Mouse (Mus musculus) bone marrow, adult 2 months (tissue): Measurements from ENCODE around the gene Phrf1. TPM values are rescaled to one million over a fixed set of nuclear protein-coding genes. Genes with fewer than 3 reads are reported as not detected.
A peak's percentile ranks its signal among the peaks of the same experiment; 100 is the strongest.

ENCODE experiments used
- H3K27ac ChIP-seq: fragments of 200-500 bp; 2 replicates; pipeline ENCODE4 v1.5.1; 2012; ENCODE audit warnings: low read depth, mild to moderate bottlenecking, control low read depth, inconsistent platforms, low read length; ENCODE audit not compliant: control insufficient read depth, poor library complexity, insufficient read depth
- H3K4me1 ChIP-seq: fragments of 200-500 bp; 2 replicates; pipeline ENCODE4 v1.6.1; 2011; ENCODE audit warnings: low read length; ENCODE audit not compliant: control insufficient read depth, insufficient read depth
- H3K4me3 ChIP-seq: fragments of 200-500 bp; replicated peaks from 2 replicates; pipeline ENCODE3; 2011; ENCODE audit warnings: mild to moderate bottlenecking, low read depth, low read length, control low read depth; ENCODE audit not compliant: control insufficient read depth
- CTCF ChIP-seq: fragments of 200-500 bp; IDR thresholded peaks from 2 replicates; pipeline ENCODE4 v1.5.1; 2011; ENCODE audit warnings: low read length, control low read depth; ENCODE audit not compliant: control insufficient read depth, insufficient read depth
- POLR2A ChIP-seq: fragments of 200-500 bp; IDR thresholded peaks from 2 replicates; pipeline ENCODE4 v1.6.1; 2011; ENCODE audit warnings: low read depth, mild to moderate bottlenecking, control low read depth, low read length, borderline replicate concordance; ENCODE audit not compliant: control insufficient read depth
- WGBS: fragments of 180-500 bp; shearing (Covaris S2); methylation state at CpG from one replicate; pipeline ENCODE4 v1.1.7; 2018; 5-methylcytosine and 5-hydroxymethylcytosine counted together
- polyA plus RNA-seq: library from polyadenylated mRNA; stranded (reverse); fragments of >200 nt; gene quantifications from 2 replicates; pipeline ENCODE4 v1.2.4, GENCODE M21; 2011; ENCODE audit warnings: low replicate concordance; ENCODE audit not compliant: missing spikeins, insufficient read depth, insufficient read length

The Phrf1 gene
- polyA plus RNA-seq, 1 experiment, result 130 TPM

GRCm38 (mm10) chr7:141205504-141205903 is 23.1 kb upstream of the Phrf1 start:
- WGBS, result 86% methylated on average over 5 of the region's 5 CpGs
- no peak overlapping the region for H3K27ac ChIP-seq
- no peak for TF ChIP-seq POLR2A
- no peak for TF ChIP-seq CTCF
- no peak overlapping the region for H3K4me3 ChIP-seq
- peaks cover 6% of the 10 kb centered on the region for H3K4me1 ChIP-seq

DNA sequence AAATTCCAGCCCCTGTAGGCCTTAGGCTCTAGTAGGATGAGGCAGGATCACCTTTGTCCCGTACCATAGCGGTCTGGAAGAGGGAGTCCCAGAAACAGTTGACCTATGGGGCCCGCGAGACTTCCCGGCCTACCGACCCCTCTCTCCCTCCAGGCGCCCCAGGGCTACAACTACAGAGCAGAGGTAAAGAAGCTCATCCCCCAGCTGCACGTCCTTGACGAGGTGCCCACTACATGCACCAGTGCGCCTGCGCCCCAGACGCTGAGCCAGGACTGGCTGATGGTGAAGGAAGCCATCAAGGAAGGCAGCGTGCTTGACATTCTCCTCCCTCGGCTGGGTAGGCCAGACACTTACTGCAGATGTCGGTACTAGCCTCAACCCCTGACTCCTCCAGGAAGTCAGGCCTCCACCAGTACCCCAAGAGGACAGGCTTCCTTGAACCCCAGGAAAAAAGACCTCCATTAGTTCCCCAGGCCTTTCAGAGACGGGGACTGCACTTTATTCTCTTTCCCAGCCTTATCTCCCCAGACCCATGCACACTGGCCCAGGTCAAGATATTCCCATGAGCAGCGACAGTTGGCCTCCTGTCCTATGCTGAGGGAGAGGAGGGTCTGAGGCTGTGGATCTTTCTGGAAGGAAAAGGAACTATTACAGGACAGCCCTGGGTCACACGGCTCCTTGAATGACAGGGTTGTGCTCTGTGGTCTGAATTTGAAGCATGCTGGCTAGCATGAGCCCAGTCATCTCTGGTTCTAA is 22.2 kb upstream of the Phrf1 start:
- TF ChIP-seq POLR2A (no peak), CTCF (no peak)
- no peak overlapping the region for H3K4me3 ChIP-seq
- WGBS, result 89% methylated on average over 18 of the region's 18 CpGs
- H3K27ac ChIP-seq, result no peak overlapping the region
- H3K4me1 ChIP-seq, result peaks cover 6% of the 10 kb centered on the region

DNA sequence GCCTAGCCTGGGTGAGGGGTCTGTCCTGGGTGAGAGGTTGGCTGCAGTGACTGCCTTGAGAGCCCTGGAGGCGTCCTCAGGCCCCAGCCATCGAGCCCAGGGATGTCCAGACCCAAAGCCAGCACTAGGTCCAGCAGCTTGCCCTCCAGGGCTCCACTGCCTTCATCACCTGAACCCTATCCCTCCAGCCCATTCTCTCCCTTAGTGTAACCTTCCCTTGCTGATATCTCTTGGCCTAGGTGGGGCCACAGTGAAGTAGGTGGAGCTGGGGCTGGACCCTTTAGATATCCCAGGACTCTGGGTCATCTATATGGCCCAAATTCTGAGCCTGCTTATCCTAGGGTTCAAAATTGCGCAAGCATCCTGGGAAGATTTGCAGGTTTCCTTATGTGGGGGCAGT is 19.1 kb upstream of the Phrf1 start:
- Histone ChIP-seq H3K4me3 (no peak overlapping the region), H3K27ac (peak overlapping the region; percentile 66), H3K4me1 (peaks cover 6% of the 10 kb centered on the region)
- TF ChIP-seq CTCF (no peak), POLR2A (peak; percentile 51; the same call in 1 of the 2 replicates)
- whole genome bisulfite sequencing, result 65% methylated on average over 3 of the region's 3 CpGs

DNA sequence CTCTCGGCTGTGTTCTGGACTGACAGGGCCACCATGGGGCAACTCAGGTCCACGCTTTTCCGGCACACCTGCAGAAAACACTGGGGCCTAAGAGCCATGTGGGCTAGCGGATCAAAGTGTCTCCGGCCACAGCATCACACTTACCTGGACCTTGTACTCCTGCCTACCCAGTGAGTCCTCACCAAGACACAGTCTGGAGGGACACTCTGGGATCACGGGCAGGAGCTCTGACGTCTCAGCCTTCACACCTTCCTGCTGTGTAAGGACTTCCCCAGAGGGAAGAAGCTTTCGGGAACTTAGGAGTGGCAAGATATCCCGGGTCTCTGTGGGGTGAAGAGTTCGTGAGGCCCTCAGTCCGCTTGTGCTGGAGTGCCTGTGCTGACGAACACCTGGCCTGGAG is 18.4 kb upstream of the Phrf1 start:
- peak overlapping the region; percentile 33; the same call in 1 of the 2 replicates for H3K27ac ChIP-seq
- TF ChIP-seq CTCF (no peak), POLR2A (no peak)
- peaks cover 6% of the 10 kb centered on the region for H3K4me1 ChIP-seq
- WGBS, result 85% methylated on average over 12 of the region's 12 CpGs
- no peak overlapping the region for H3K4me3 ChIP-seq

DNA sequence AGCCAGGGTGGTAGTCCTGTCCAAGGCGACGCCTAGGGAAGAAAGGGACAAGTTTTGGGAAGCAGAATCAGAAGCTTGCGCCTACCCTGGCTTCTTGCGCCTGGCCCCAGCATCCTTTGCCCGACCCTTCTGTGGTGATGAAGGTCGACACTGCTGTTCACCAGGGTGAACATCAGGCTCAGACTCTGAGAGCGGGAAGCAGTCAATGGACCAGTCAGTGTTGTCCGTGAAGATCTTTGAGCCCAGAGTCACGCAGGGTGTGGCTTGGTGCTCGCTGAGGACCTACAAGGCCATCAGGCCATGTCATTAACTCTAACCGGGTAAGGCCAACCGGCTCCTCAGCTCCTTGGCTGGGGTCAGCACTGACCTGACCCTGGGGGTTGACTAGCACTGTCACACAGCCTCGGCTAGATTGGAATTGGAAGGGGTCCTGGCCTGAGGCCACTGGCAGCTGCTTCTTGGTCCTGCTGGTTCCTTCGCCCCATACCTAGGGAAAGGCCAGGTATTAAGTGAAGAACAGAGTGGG is 17.9 kb upstream of the Phrf1 start:
- no peak overlapping the region for H3K27ac ChIP-seq
- no peak for TF ChIP-seq POLR2A
- no peak for TF ChIP-seq CTCF
- peaks cover 6% of the 10 kb centered on the region for H3K4me1 ChIP-seq
- 88% methylated on average over 14 of the region's 14 CpGs for WGBS
- no peak overlapping the region for H3K4me3 ChIP-seq

GRCm38 (mm10) chr7:141213133-141213532 is 15.5 kb upstream of the Phrf1 start:
- peaks cover 6% of the 10 kb centered on the region for H3K4me1 ChIP-seq
- 93% methylated on average over 3 of the region's 3 CpGs for WGBS
- no peak for TF ChIP-seq CTCF
- no peak for TF ChIP-seq POLR2A
- no peak overlapping the region for H3K4me3 ChIP-seq
- no peak overlapping the region for H3K27ac ChIP-seq

- Histone ChIP-seq H3K27ac (peak within 1 kb of the TSS; percentile 24; the same call in 1 of the 2 replicates), H3K4me3 (no peak within 1 kb of the TSS), H3K4me1 (peaks cover 6% of the 10 kb centered on the region)
- TF ChIP-seq CTCF (no peak), POLR2A (no peak)
- 90% methylated on average over 11 of the region's 11 CpGs for WGBS
Observed at GRCm38 (mm10) chr7:141213605-141214235, 14.9 kb upstream of the Phrf1 start, which contains the start of gene Lmntd2. Gene Lmntd2, minus strand, starts transcription at chr7:141214080.

- WGBS, result 86% methylated on average over 3 of the region's 3 CpGs
- no peak for TF ChIP-seq POLR2A
- no peak overlapping the region for H3K27ac ChIP-seq
- no peak overlapping the region for H3K4me3 ChIP-seq
- peaks cover 4% of the 10 kb centered on the region; the same call in 1 of the 2 replicates for H3K4me1 ChIP-seq
Observed at GRCm38 (mm10) chr7:141214310-141214709, 14.3 kb upstream of the Phrf1 start.
